Mouse (Mus musculus) neural tube, embryonic 15.5 days (tissue): ENCODE measurements around the gene 1600012H06Rik. TPM values are rescaled to one million over a fixed set of nuclear protein-coding genes. Genes with fewer than 3 reads are reported as not detected.
"Not testable (repeated sequence)": the region's sequence is repeated elsewhere in the genome, so short reads cannot be mapped to it uniquely, and the experiment has no call there.

Experiments used
- ATAC-seq: fragments of 200-750 bp; cut with Nextera tagmentation; 2 replicates; pipeline ENCODE4 v1.8.0; 2017; ENCODE audit warnings: mild to moderate bottlenecking, moderate TSS enrichment, moderate library complexity; ENCODE audit not compliant: low FRiP score
- H3K27ac ChIP-seq: fragments of 300-500 bp; sonication (generic); replicated peaks from 2 replicates; pipeline ENCODE4 v1.5.1; 2015; ENCODE audit warnings: mild to moderate bottlenecking, inconsistent platforms
- H3K27me3 ChIP-seq: fragments of 300-500 bp; sonication (generic); replicated peaks from 2 replicates; pipeline ENCODE4 v1.6.1; 2015; ENCODE audit warnings: inconsistent platforms
- H3K36me3 ChIP-seq: fragments of 300-500 bp; sonication (generic); 2 replicates; pipeline ENCODE4 v1.6.1; 2015; ENCODE audit warnings: inconsistent platforms
- H3K4me1 ChIP-seq: fragments of 300-500 bp; sonication (generic); 2 replicates; pipeline ENCODE4 v1.6.1; 2015; ENCODE audit warnings: inconsistent platforms
- H3K4me2 ChIP-seq: fragments of 300-500 bp; sonication (generic); 2 replicates; pipeline ENCODE4 v1.6.1; 2015; ENCODE audit warnings: inconsistent platforms, mild to moderate bottlenecking, moderate library complexity
- H3K4me3 ChIP-seq: fragments of 300-500 bp; sonication (generic); replicated peaks from 2 replicates; pipeline ENCODE4 v1.5.1; 2015; ENCODE audit warnings: mild to moderate bottlenecking, inconsistent platforms
- H3K9ac ChIP-seq: fragments of 300-500 bp; sonication (generic); replicated peaks from 2 replicates; pipeline ENCODE4 v1.6.1; 2015; ENCODE audit warnings: mild to moderate bottlenecking, inconsistent platforms
- H3K9me3 ChIP-seq: fragments of 300-500 bp; sonication (generic); replicated peaks from 2 replicates; pipeline ENCODE4 v1.6.1; 2016; ENCODE audit warnings: inconsistent platforms
- WGBS: fragments of 180-500 bp; shearing (Covaris S2); methylation state at CpG from one replicate; pipeline ENCODE4 v1.1.7; 2015; ENCODE audit warnings: mixed read lengths; 5-methylcytosine and 5-hydroxymethylcytosine counted together
- polyA plus RNA-seq: library from polyadenylated mRNA; unstranded; fragments of >200 nt; fragmentation: Nextera tagmentation; extraction: Ambion mirVana; gene quantifications from 2 replicates; pipeline ENCODE4 v1.2.1, GENCODE M21; 2015

Gene 1600012H06Rik
- polyA plus RNA-seq, 1 experiment from 2014 or later = 26.8 TPM

GRCm38 (mm10) chr17:14914401-14914800 lies 28.6 kb upstream of the 1600012H06Rik start:
- Histone ChIP-seq H3K4me1 (no peaks in the 10 kb centered on the region), H3K9me3 (no peaks in the 10 kb centered on the region), H3K27me3 (no peaks in the 10 kb centered on the region), H3K27ac (no peak overlapping the region), H3K36me3 (no peaks in the 10 kb centered on the region), H3K4me3 (no peak overlapping the region), H3K9ac (no peak overlapping the region), H3K4me2 (no peak overlapping the region)
- WGBS = 86% methylated on average over 4 of the region's 4 CpGs
- ATAC-seq = no peak

- Histone ChIP-seq H3K4me1 (no peaks in the 10 kb centered on the region), H3K27me3 (no peaks in the 10 kb centered on the region), H3K4me3 (no peak overlapping the region), H3K9me3 (no peaks in the 10 kb centered on the region), H3K4me2 (no peak overlapping the region), H3K36me3 (no peaks in the 10 kb centered on the region), H3K27ac (no peak overlapping the region), H3K9ac (no peak overlapping the region)
- WGBS = 92% methylated on average over 8 of the region's 8 CpGs
- ATAC-seq = no peak
Observed at GRCm38 (mm10) chr17:14917866-14918265, 25.1 kb upstream of the 1600012H06Rik start.

DNA sequence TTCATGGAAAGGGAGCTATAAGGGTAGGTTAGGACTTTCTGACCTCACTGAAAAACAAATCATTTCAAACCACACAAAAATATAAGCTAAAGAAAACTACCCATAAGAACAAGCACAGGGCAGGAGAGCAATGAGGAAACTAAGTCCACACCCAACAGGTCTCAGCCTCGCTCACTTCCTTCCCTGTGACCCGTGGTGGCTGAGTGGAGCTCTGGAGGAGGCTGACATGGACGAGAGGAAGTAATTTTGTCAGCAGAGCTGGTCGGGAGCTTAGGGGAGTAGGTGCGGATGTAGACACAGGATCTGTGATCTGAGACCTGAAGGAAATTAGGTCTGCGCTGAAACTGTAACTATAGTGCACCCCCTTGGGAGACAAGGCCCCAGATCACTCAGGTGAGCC lies 21.4 kb upstream of the 1600012H06Rik start:
- no peaks in the 10 kb centered on the region for H3K27me3 ChIP-seq
- no peak for ATAC-seq
- 79% methylated on average over 6 of the region's 6 CpGs for WGBS
- no peak overlapping the region for H3K4me2 ChIP-seq
- H3K4me1 ChIP-seq = no peaks in the 10 kb centered on the region
- H3K9me3 ChIP-seq = no peaks in the 10 kb centered on the region
- H3K4me3 ChIP-seq = no peak overlapping the region
- H3K9ac ChIP-seq = no peak overlapping the region
- no peaks in the 10 kb centered on the region for H3K36me3 ChIP-seq
- no peak overlapping the region for H3K27ac ChIP-seq

DNA sequence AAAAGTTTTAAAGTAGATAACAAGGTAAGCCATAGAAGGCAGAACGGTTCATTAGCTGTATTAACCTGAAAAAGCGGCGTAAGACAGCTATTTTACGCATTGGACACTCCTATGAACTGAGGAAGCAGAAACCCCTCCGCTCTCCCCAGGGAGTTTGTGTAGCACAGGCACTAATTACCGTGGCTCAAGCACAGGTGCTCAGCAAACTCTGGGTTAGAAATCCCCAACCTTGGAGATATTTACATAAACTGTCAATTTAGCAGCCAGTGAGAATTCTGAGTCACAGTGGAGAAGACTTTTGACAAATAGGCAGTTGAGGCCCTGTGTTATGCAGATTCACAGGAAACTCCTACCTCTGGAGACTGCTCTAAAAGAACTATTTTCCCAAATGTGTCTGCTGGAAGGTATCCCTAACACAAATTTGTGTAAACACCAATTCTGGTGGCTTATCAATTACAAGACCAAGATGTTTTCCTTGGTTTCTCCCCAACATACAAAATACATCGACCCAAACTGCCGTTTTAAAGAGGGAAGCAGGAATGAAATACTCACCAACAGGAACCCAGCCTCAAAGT lies 15.3 kb upstream of the 1600012H06Rik start:
- H3K4me2 ChIP-seq = no peak overlapping the region
- no peak overlapping the region for H3K27ac ChIP-seq
- H3K4me1 ChIP-seq = no peaks in the 10 kb centered on the region
- 84% methylated on average over 8 of the region's 8 CpGs for WGBS
- H3K36me3 ChIP-seq = no peaks in the 10 kb centered on the region
- H3K9ac ChIP-seq = no peak overlapping the region
- H3K4me3 ChIP-seq = no peak overlapping the region
- ATAC-seq = no peak
- H3K9me3 ChIP-seq = no peaks in the 10 kb centered on the region
- H3K27me3 ChIP-seq = no peaks in the 10 kb centered on the region

DNA sequence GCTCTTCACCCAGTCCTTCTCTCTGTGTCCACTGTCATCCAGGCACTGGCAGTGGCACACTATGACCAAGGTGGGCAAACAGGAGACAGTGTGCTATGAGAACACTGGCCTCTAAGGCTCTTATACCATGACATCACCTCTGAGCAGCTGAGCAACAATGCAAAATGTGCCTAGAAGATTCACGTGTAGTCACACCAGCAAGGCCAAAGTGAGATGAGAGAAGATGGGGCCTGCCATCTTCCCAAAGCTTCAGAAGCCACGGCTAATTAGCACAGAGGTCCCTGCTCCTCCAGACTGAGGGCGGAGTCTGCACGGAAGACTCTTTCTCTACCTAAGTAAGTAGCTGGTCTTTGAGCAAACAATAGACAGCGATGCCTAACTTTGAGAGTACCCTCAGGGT lies 14.4 kb upstream of the 1600012H06Rik start:
- no peak for ATAC-seq
- no peaks in the 10 kb centered on the region for H3K9me3 ChIP-seq
- no peak overlapping the region for H3K4me3 ChIP-seq
- H3K4me1 ChIP-seq = no peaks in the 10 kb centered on the region
- 76% methylated on average over 5 of the region's 5 CpGs for WGBS
- H3K27ac ChIP-seq = no peak overlapping the region
- no peaks in the 10 kb centered on the region for H3K36me3 ChIP-seq
- H3K4me2 ChIP-seq = no peak overlapping the region
- H3K27me3 ChIP-seq = no peaks in the 10 kb centered on the region
- H3K9ac ChIP-seq = no peak overlapping the region

DNA sequence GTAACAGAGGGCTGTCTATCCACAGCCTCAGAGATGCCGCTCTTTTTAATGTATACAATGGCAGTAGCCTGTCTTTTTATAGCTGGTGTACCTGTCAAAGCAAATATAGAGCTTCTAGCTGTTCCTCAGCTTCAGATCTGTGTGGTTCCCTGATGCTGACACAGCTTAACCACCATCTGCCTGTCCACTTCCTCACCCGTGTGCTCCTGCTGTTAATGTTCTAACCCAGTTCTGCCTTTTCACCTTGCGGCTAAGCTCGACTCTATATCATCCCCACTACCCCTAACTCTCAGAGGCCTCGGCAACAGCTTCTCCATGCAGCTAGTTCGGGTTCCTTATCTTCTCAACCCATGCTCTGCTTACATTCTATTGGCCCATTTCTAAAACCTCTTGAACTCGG lies 12.3 kb upstream of the 1600012H06Rik start:
- Histone ChIP-seq H3K36me3 (no peaks in the 10 kb centered on the region), H3K4me3 (no peak overlapping the region), H3K4me2 (no peak overlapping the region), H3K27me3 (no peaks in the 10 kb centered on the region), H3K9ac (no peak overlapping the region), H3K27ac (no peak overlapping the region), H3K9me3 (no peaks in the 10 kb centered on the region), H3K4me1 (no peaks in the 10 kb centered on the region)
- 85% methylated on average over 7 of the region's 7 CpGs for WGBS
- no peak for ATAC-seq

DNA sequence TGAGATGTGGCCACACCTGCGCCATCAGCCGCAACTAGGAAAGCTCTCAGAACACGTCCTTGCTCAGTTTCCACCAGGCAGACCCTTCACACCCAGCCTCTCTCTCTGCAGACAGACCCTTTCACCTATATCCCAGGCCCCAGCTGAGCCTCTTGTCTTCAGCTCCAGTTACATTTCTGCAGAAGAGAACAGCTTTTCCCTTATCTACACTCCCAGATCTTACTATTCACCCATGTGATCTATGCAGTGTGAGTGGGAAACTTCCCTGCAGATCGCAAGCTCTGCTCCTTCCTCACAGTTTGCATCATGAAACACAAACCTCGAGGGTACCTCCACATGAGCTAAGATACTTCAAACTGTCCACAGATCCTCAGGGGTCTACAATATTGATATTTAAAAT lies 11.5 kb upstream of the 1600012H06Rik start:
- Histone ChIP-seq H3K4me3 (no peak overlapping the region), H3K27me3 (no peaks in the 10 kb centered on the region), H3K36me3 (no peaks in the 10 kb centered on the region), H3K9ac (no peak overlapping the region), H3K4me2 (no peak overlapping the region), H3K9me3 (no peaks in the 10 kb centered on the region), H3K4me1 (no peaks in the 10 kb centered on the region), H3K27ac (no peak overlapping the region)
- 92% methylated on average over 5 of the region's 5 CpGs for WGBS
- no peak for ATAC-seq

GRCm38 (mm10) chr17:14935280-14935679 lies 7.7 kb upstream of the 1600012H06Rik start:
- ATAC-seq, H3K4me2 ChIP-seq, H3K36me3 ChIP-seq, H3K27me3 ChIP-seq, H3K27ac ChIP-seq, H3K9me3 ChIP-seq, H3K4me3 ChIP-seq, H3K9ac ChIP-seq, H3K4me1 ChIP-seq: not testable (repeated sequence)
- 85% methylated on average over 14 of the region's 14 CpGs for WGBS

DNA sequence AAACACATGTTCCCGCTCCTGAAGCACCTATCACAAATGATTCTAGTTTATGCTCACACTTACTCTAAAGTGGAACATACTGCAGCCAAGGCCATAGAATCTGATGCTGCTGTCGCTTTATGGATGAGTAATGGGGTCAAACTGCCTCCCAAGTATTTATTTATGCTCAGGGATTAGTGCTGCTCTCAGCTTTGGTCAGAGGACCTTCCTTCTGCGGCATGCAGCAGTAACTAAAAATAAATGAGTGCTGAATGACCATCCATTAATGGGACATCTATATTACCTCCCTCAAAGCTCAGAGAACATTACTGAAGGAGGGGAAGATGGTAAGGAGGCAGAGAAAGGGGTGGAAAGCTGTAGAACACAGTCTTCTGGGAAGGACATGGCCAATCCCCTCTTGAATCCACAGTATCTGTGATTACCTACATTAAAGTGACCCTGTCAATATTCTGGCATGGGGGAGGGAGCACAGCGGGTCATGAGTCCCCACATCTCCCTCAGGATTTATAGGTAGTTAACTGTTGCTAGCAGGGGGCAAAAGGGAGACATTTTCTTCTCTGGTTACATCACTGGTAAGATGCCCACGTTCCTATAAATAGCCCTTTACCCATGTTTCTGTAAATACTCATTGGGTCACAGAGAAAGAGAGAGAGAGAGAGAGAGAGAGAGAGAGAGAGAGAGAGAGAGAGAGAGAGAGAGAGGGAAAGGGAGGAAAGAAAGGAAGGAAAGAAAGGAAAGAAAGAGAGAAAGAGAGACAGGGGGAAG lies 7.0 kb upstream of the 1600012H06Rik start:
- no peaks in the 10 kb centered on the region for H3K36me3 ChIP-seq
- no peaks in the 10 kb centered on the region for H3K27me3 ChIP-seq
- H3K4me2 ChIP-seq = no peak overlapping the region
- WGBS = 73% methylated on average over 5 of the region's 5 CpGs
- no peaks in the 10 kb centered on the region for H3K9me3 ChIP-seq
- no peak overlapping the region for H3K27ac ChIP-seq
- no peak overlapping the region for H3K4me3 ChIP-seq
- H3K9ac ChIP-seq = no peak overlapping the region
- no peaks in the 10 kb centered on the region for H3K4me1 ChIP-seq
- no peak for ATAC-seq

DNA sequence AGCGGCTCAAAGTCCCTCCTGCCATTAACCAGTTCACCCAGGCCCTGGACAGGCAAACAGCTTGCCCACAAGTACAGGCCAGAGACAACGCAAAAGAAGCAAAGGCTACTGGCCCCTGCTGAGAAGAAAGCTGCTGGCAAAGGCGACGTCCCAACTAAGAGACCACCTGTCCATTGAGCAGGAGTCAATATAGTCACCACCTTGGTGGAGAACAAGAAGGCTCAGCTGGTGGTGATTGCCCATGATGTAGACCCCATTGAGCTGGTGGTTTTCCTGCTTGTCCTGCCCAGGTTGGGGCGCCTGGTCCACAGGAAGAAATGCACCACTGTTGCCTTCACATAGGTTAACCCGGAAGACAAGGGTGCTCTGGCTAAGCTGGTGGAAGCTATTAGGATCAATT lies 803 bp upstream of the 1600012H06Rik start:
- Histone ChIP-seq H3K4me1 (peaks cover 27% of the 10 kb centered on the region), H3K9ac (peak overlapping the region; percentile 83), H3K27ac (peak overlapping the region; percentile 83; the same call in 1 of the 2 replicates), H3K4me3 (peak overlapping the region; percentile 83), H3K4me2 (peak overlapping the region; percentile 88)
- H3K36me3 ChIP-seq, H3K27me3 ChIP-seq, H3K9me3 ChIP-seq: not testable (repeated sequence)
- ATAC-seq = 0 out of 2 replicates have a peak, but pooled peaks have one; percentile 6
- 65% methylated on average over 6 of the region's 6 CpGs for WGBS

- no peaks in the 10 kb centered on the region for H3K27me3 ChIP-seq
- peak overlapping the region; percentile 83; the same call in 1 of the 2 replicates for H3K27ac ChIP-seq
- 16% methylated on average over 16 of the region's 16 CpGs for WGBS
- peak overlapping the region; percentile 88 for H3K4me2 ChIP-seq
- no peaks in the 10 kb centered on the region for H3K9me3 ChIP-seq
- peak; percentile 9 for ATAC-seq
- H3K9ac ChIP-seq = peak overlapping the region; percentile 83
- peaks cover 12% of the 10 kb centered on the region for H3K36me3 ChIP-seq
- peaks cover 27% of the 10 kb centered on the region for H3K4me1 ChIP-seq
- H3K4me3 ChIP-seq = peak overlapping the region; percentile 83
Observed at GRCm38 (mm10) chr17:14943729-14944059, 710 bp downstream of the 1600012H06Rik start.

DNA sequence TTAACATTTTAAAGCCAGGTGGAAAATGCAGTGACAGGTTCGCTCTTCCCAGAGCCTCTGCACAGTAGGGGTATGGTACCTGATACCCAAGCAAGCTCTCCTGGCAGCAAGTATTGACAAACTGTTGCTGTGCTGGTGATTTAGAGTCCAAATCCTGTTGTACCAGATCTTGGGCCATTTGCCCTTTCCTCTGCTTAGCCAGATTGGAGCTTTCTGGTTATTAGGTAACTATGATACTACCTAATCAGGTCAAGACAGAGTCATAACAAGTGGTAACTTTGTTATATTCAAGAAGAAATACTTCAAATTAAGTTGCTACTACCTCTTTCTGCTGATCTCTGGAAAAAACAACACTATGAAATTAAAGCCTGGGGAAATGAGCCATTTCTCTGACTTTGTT lies 1.6 kb downstream of the 1600012H06Rik start:
- WGBS = 86% methylated on average over 1 of the region's 1 CpGs
- H3K4me3 ChIP-seq = peak overlapping the region; percentile 83; the same call in 1 of the 2 replicates
- no peak for ATAC-seq

More for the DNA sequence above, 1.6 kb downstream of the 1600012H06Rik start:
- H3K36me3 ChIP-seq = peaks cover 17% of the 10 kb centered on the region
- no peak overlapping the region for H3K27ac ChIP-seq
- H3K4me1 ChIP-seq = peaks cover 27% of the 10 kb centered on the region
- no peak overlapping the region for H3K9ac ChIP-seq
- H3K27me3 ChIP-seq = no peaks in the 10 kb centered on the region
- H3K9me3 ChIP-seq = no peaks in the 10 kb centered on the region
- peak overlapping the region; percentile 88 for H3K4me2 ChIP-seq
